Mouse (Mus musculus): Measurements from ENCODE around the gene Ube3b. TPM values are rescaled to one million over a fixed set of nuclear protein-coding genes. Genes with fewer than 3 reads are reported as not detected.

The Ube3b gene
- polyA plus RNA-seq, 1 experiment from 2014 or later, result 59.3 TPM

DNA sequence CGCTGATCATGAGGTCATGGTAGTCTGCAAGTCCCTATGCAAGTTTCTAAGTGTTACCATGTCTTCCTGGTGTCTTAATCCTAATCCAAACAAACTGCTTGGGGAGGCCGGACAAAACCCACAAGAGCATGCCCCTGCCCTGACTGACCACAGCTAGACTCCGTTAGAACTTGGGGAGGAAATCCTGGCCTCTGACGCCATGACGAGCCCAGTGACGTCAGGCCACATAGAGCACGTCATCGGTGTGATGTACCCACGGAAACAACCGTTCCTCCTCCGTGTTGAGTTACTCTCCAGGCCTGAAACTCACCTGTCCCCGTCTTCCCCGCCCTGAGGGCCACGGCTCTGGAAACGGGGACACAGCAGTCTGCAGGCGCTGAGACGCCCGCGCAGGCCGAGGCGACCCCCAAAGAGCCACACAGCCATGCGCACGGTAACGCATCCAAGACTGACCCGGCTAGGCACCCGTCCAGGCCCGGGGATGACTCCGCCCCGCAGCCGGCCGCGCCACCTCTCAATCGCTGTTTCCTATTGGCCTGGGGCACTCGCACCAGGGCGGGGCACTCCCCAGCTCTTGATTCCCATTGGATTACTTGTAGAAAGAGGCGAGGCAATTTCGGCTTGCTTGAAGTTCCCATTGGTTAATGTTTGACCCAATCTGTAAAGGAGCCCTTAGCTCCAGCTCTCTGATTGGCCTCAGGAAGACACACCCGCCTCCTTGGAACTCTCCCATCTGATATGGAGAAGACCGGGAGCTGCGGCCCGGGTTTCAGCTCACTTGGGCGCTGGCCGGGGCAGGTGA lies 63.4 kb downstream of the Ube3b start, which contains the start of the genes Mmab and Mvk:
TSS of gene Mmab (minus strand) at position 495 of the 802 bp plus-strand sequence.
TSS of gene Mvk (plus strand) at position 704 of the 802 bp plus-strand sequence.
- H3K4me1 ChIP-seq (ENCODE audit: insufficient read depth), result peaks cover 9% of the 10 kb centered on the region
- TF ChIP-seq CTCF (IDR thresholded peaks at IDR 0.05; ENCODE audit: low read depth), result no peak
- peak within 1 kb of the TSS; percentile 76 for H3K4me2 ChIP-seq
- H3K9me3 ChIP-seq (ENCODE audit: low read depth, low read length), result no peaks in the 10 kb centered on the region
- WGBS, result 1% methylated on average over 43 of the region's 43 CpGs
- H3K9ac ChIP-seq, result peak within 1 kb of the TSS; percentile 67
- peak within 1 kb of the TSS; percentile 76 for H3K27ac ChIP-seq (ENCODE audit: low read depth)
- peak; percentile 99 for ATAC-seq (ENCODE audit: insufficient read depth)
- peak; percentile 99 for DNase-seq
- H3K36me3 ChIP-seq (ENCODE audit: insufficient read depth), result peaks cover 20% of the 10 kb centered on the region; the same call in 1 of the 2 replicates
- no peaks in the 10 kb centered on the region for H3K27me3 ChIP-seq (ENCODE audit: insufficient read depth, low read length)
- H3K4me3 ChIP-seq (ENCODE audit: low read depth, low read length), result peak within 1 kb of the TSS; percentile 60

DNA sequence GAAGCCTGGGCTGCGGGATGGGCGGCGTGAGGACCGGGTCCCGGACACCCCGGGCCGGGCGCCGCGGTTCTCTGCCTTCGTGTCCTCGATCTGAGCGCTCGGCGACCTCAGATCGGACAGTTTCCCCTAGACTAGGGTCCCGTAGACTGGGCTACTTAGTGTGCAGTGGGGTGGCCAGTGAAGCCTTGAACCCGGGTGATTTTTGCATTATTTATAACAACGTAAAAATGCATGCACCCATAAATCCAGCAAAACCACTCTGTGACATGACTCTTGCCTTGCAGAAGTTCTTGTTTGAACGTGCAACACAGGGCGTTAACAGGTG lies 63.9 kb downstream of the Ube3b start:
- H3K4me3 ChIP-seq (ENCODE audit: low read depth, low read length), result peak overlapping the region; percentile 60
- no peaks in the 10 kb centered on the region for H3K9me3 ChIP-seq (ENCODE audit: low read depth, low read length)
- H3K4me2 ChIP-seq, result peak overlapping the region; percentile 76
- H3K27me3 ChIP-seq (ENCODE audit: insufficient read depth, low read length), result no peaks in the 10 kb centered on the region
- WGBS, result under 1% methylated on average over 21 of the region's 21 CpGs
- ATAC-seq (ENCODE audit: insufficient read depth), result no peak; the same call in 1 of the 2 replicates
- H3K4me1 ChIP-seq (ENCODE audit: insufficient read depth), result peaks cover 9% of the 10 kb centered on the region
- peaks cover 20% of the 10 kb centered on the region; the same call in 1 of the 2 replicates for H3K36me3 ChIP-seq (ENCODE audit: insufficient read depth)
- no peak for TF ChIP-seq CTCF (IDR thresholded peaks at IDR 0.05; ENCODE audit: low read depth)
- H3K9ac ChIP-seq, result peak overlapping the region; percentile 52
- no peak overlapping the region for H3K27ac ChIP-seq (ENCODE audit: low read depth)
- DNase-seq, result no peak

DNA sequence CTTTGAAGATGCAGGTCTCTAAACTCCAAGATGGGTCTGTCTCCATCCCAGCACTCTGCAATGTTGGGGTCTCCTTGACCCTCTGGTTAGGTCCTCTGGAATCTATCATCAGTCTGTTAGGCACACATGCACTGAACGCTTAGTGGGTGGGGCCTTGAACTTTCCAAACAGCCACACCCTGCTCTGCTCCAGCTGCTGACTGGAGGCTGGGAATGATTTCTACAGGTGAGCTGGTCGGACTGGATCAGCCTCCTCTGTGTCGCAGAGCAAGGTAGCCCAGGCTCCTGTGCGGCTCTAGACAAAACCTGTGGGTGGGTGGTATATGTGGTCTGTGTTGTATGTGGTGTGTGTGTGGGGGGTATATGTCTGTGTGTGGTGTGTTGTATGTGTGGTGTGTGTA lies 68.6 kb downstream of the Ube3b start:
- DNase-seq (no peak), ATAC-seq (ENCODE audit: insufficient read depth) (no peak)
- Histone ChIP-seq H3K4me1 (ENCODE audit: insufficient read depth) (peaks cover 4% of the 10 kb centered on the region; the same call in 1 of the 2 replicates), H3K27me3 (ENCODE audit: insufficient read depth, low read length) (no peaks in the 10 kb centered on the region), H3K4me3 (ENCODE audit: low read depth, low read length) (no peak overlapping the region), H3K9me3 (ENCODE audit: low read depth, low read length) (no peaks in the 10 kb centered on the region), H3K27ac (ENCODE audit: low read depth) (no peak overlapping the region), H3K36me3 (ENCODE audit: insufficient read depth) (peaks cover 58% of the 10 kb centered on the region), H3K4me2 (no peak overlapping the region), H3K9ac (no peak overlapping the region)
- 61% methylated on average over 4 of the region's 4 CpGs for WGBS
- no peak for TF ChIP-seq CTCF (IDR thresholded peaks at IDR 0.05; ENCODE audit: low read depth)

DNA sequence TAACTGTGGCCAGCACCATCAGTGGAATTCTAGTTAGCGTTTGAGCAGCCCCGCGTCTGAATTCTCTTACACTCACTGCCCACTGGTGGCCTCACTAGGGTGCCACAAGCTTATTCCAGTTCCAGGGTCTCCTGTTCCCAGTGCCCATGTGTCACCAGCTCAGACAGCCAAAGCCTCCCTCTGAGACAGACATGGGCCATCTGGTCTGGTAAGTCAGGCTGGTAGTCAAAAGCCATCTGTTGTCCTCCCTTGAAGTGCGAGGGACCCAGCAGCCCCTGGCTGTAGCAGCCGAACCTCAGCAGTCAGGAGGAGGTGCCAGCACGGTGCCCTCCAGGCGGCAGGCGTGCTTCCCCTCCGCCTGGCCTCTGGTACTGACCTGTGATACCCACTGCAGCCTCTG lies 75.9 kb downstream of the Ube3b start:
- ATAC-seq (ENCODE audit: insufficient read depth) (no peak), DNase-seq (no peak)
- no peak; the same call in 1 of the 2 replicates for TF ChIP-seq CTCF (IDR thresholded peaks at IDR 0.05; ENCODE audit: low read depth)
- 0 out of 2 replicates have a peak, but pooled peaks cover 4% of the 10 kb centered on the region for H3K4me1 ChIP-seq (ENCODE audit: insufficient read depth)
- peaks cover 26% of the 10 kb centered on the region; the same call in 1 of the 2 replicates for H3K36me3 ChIP-seq (ENCODE audit: insufficient read depth)
- H3K27ac ChIP-seq (ENCODE audit: low read depth), result no peak overlapping the region
- H3K4me2 ChIP-seq, result no peak overlapping the region
- H3K9ac ChIP-seq, result no peak overlapping the region
- no peaks in the 10 kb centered on the region for H3K27me3 ChIP-seq (ENCODE audit: insufficient read depth, low read length)
- no peaks in the 10 kb centered on the region for H3K9me3 ChIP-seq (ENCODE audit: low read depth, low read length)
- WGBS, result 58% methylated on average over 9 of the region's 9 CpGs
- no peak overlapping the region for H3K4me3 ChIP-seq (ENCODE audit: low read depth, low read length)

DNA sequence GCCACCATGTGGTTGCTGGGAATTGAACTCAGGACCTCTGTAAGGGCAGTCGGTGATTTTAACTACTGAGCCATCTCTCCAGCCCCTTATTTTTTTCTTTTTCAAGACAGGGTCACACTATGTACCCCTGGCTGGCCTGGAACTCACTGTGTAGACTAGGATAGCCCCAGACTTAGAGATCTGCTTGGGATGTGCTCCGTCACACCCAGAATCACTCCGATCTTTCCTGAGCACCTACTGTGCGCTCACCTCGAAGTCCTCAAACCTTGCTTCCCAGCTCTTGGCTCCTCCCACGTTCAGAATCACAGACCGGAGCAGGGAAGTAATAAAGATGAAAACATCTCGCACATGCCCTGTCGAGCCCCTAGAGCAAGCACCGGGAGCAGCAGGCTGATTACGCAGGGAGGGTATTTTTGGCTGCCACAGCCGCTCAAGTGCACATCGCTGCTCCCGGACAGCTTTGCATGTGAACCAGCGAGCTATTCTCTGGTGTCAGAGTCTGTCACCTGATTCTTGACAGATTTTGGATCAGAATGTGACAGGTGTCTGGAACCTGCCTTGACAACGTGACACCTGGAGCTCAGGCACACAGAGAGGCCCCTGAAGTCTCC lies 76.7 kb downstream of the Ube3b start:
- DNase-seq (no peak), ATAC-seq (ENCODE audit: insufficient read depth) (no peak)
- Histone ChIP-seq H3K4me1 (ENCODE audit: insufficient read depth) (0 out of 2 replicates have a peak, but pooled peaks cover 5% of the 10 kb centered on the region), H3K4me2 (no peak overlapping the region), H3K9ac (no peak overlapping the region), H3K27ac (ENCODE audit: low read depth) (no peak overlapping the region), H3K4me3 (ENCODE audit: low read depth, low read length) (no peak overlapping the region), H3K9me3 (ENCODE audit: low read depth, low read length) (no peaks in the 10 kb centered on the region), H3K36me3 (ENCODE audit: insufficient read depth) (peaks cover 18% of the 10 kb centered on the region; the same call in 1 of the 2 replicates), H3K27me3 (ENCODE audit: insufficient read depth, low read length) (no peaks in the 10 kb centered on the region)
- 76% methylated on average over 16 of the region's 16 CpGs for WGBS
- TF ChIP-seq CTCF (IDR thresholded peaks at IDR 0.05; ENCODE audit: low read depth), result no peak

DNA sequence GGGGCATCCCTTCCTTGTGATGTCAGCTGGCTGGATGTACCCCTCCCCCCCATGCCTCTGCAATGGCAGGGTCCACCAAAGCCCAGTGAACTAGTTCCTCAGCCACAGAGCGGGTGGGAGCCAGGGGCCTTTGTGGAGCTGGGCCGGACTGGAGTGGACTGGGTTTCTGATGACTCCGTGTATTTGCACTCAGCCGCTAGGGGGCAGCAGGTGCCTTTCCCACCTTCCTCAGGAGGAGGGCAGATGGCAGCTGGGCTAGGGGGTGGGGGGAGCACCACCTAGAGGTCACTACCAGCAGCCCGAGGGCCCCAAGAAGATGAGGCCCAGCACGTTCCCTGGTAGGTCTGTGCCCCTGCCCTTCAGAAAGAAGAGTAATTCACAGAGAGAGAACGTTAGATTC lies 80.8 kb downstream of the Ube3b start:
- peak; percentile 97 for TF ChIP-seq CTCF (IDR thresholded peaks at IDR 0.05; ENCODE audit: low read depth)
- peaks cover 8% of the 10 kb centered on the region; the same call in 1 of the 2 replicates for H3K4me1 ChIP-seq (ENCODE audit: insufficient read depth)
- no peaks in the 10 kb centered on the region for H3K27me3 ChIP-seq (ENCODE audit: insufficient read depth, low read length)
- H3K9ac ChIP-seq, result no peak overlapping the region
- H3K4me2 ChIP-seq, result no peak overlapping the region
- no peak overlapping the region for H3K27ac ChIP-seq (ENCODE audit: low read depth)
- 7% methylated on average over 7 of the region's 7 CpGs for whole genome bisulfite sequencing
- H3K4me3 ChIP-seq (ENCODE audit: low read depth, low read length), result no peak overlapping the region
- no peaks in the 10 kb centered on the region for H3K36me3 ChIP-seq (ENCODE audit: insufficient read depth)
- no peaks in the 10 kb centered on the region for H3K9me3 ChIP-seq (ENCODE audit: low read depth, low read length)
- peak; percentile 88 for DNase-seq
- peak; percentile 50; the same call in 1 of the 2 replicates for ATAC-seq (ENCODE audit: insufficient read depth)

Measured in lung, embryonic 14.5 days (tissue).